Mouse (Mus musculus) small intestine, adult 2 months (tissue): ENCODE measurements around the gene Wapl.

Source experiments
- CTCF ChIP-seq: fragments of 200-500 bp; IDR thresholded peaks from 2 replicates; pipeline ENCODE4 v1.5.1; 2012; ENCODE audit warnings: low read depth, mild to moderate bottlenecking, control low read depth, inconsistent platforms, low read length, moderate library complexity, mixed read lengths; ENCODE audit not compliant: insufficient replicate concordance, insufficient read length; ENCODE audit errors: extremely low read depth
- POLR2A ChIP-seq: fragments of 200-500 bp; IDR thresholded peaks from 2 replicates; pipeline ENCODE4 v1.6.1; 2012; ENCODE audit warnings: low read depth, mild to moderate bottlenecking, control low read depth, inconsistent platforms, low read length, moderate library complexity

DNA sequence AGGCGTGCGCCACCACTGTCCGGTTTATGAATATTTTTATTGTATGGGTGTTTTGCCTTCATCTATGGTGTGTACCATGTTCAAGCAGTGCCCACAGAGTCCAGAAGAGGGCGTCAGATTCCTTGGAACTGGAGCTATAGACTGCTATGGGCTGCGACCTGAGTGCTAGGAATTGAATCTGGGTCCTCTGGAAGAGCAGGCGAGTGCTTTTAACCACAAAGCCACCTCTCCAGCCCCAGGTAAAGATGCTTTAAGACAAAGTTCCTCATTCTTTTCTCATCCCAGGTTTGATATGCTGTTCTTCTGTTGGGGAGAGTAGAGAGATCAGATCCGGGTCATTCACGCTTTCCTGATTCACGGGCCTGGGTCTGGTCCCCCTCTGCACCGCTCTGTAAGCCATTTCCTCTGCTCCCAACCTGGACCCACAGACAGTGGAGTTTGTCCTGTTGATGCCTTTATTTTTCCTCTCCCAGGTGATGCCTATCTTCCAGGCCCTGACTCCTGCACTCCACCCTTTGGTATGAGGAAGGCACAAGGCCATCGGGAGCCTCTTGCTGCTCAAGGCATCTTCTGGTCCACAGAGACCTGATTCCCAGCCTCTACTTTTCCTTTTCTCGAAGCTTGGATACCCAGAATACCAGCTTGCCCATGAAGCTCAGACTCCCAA is 103.1 kb downstream of the Wapl start:
- no peak for TF ChIP-seq CTCF
- TF ChIP-seq POLR2A = no peak
